ENCODE assay signal across 9 mouse cellular contexts in genomic region chr14:122476041-122476821, GRCm38 (mm10). TPM values are rescaled to one million over a fixed set of nuclear protein-coding genes. Genes with fewer than 3 reads are reported as not detected.
DNase-seq lines count a peak whose midpoint lies in the region; ATAC-seq and TF ChIP-seq lines count a peak whose summit lies in the region.
"Had no signal": no experiment of that assay in that cellular context is flagged by ENCODE, and none has a peak within 500 bp of the region (broad histone marks: within the 10 kb centered on the region; RNA-seq: fewer than 3 reads in every experiment).

No protein-coding gene starts in this region.

- H3K27ac ChIP-seq in heart, embryonic 11.5 days (ENCODE audit: low read depth, low read length): no peak overlapping the region
- H3K27ac ChIP-seq in embryonic fibroblast, embryonic 13.5 days (ENCODE audit: insufficient read depth, low read length): no peak overlapping the region
- H3K27ac ChIP-seq in neural tube, embryonic 13.5 days (replicated peaks): peak overlapping the region; percentile 96

- peaks cover 22% of the 10 kb centered on the region for H3K4me1 ChIP-seq in heart, embryonic 11.5 days (ENCODE audit: control insufficient read depth, insufficient read depth, low read length)
- no peaks in the 10 kb centered on the region for H3K4me1 ChIP-seq in G1E (ENCODE audit: insufficient read depth, low read depth, low read length)
- H3K4me1 ChIP-seq in embryonic fibroblast, embryonic 13.5 days (ENCODE audit: control insufficient read depth, insufficient read depth, low read length): 0 out of 2 replicates have a peak, but pooled peaks cover 3% of the 10 kb centered on the region
- H3K4me1 ChIP-seq in neural tube, embryonic 13.5 days (replicated peaks): peaks cover 30% of the 10 kb centered on the region

- peaks cover 95% of the 10 kb centered on the region for H3K27me3 ChIP-seq in heart, embryonic 11.5 days (ENCODE audit: control insufficient read depth, insufficient read depth, low read length)
- peaks cover 21% of the 10 kb centered on the region; the same call in 1 of the 2 replicates for H3K27me3 ChIP-seq in G1E (ENCODE audit: insufficient read depth, low read length)
- peaks cover 67% of the 10 kb centered on the region for H3K27me3 ChIP-seq in neural tube, embryonic 13.5 days

- H3K36me3 ChIP-seq in heart, embryonic 11.5 days (ENCODE audit: control insufficient read depth, insufficient read depth, low read length): no peaks in the 10 kb centered on the region
- no peaks in the 10 kb centered on the region for H3K36me3 ChIP-seq in G1E (replicated peaks)
- no peaks in the 10 kb centered on the region for H3K36me3 ChIP-seq in neural tube, embryonic 13.5 days

- H3K4me3 ChIP-seq in heart, embryonic 11.5 days (ENCODE audit: low read depth, low read length): peak overlapping the region; percentile 44
- H3K4me3 ChIP-seq in G1E (ENCODE audit: low read depth, low read length): peak overlapping the region; percentile 37; the same call in 1 of the 2 replicates
- H3K4me3 ChIP-seq in embryonic fibroblast, embryonic 13.5 days (ENCODE audit: insufficient read depth, low read length): peak overlapping the region; percentile 18; the same call in 1 of the 2 replicates
- peak overlapping the region; percentile 58 for H3K4me3 ChIP-seq in neural tube, embryonic 13.5 days

- WGBS in heart, embryonic 11.5 days (ENCODE audit: insufficient replicate concordance): under 1% methylated on average over 62 of the region's 62 CpGs
- WGBS in neural tube, embryonic 13.5 days: under 1% methylated on average over 62 of the region's 62 CpGs

- peak overlapping the region; percentile 82 for H3K4me2 ChIP-seq in heart, embryonic 11.5 days
- peak overlapping the region; percentile 62 for H3K4me2 ChIP-seq in neural tube, embryonic 13.5 days

- no peak for DNase-seq in heart, postnatal 4 days
- no peak for DNase-seq in G1E (ENCODE audit: low spot score)
- peak; percentile 35 for DNase-seq in kidney, postnatal 10 days
- no peak for DNase-seq in urinary bladder, postnatal 14 days (ENCODE audit: low spot score)
- no peak for DNase-seq in frontal cortex, postnatal 14 days (ENCODE audit: low spot score in 2 of 2)

- TF ChIP-seq POLR2A in embryonic fibroblast, embryonic 13.5 days (IDR thresholded peaks at IDR 0.05; ENCODE audit: low read depth, low read length): no peak

- no peak for TF ChIP-seq CTCF in G1E (IDR thresholded peaks at IDR 0.05; ENCODE audit: low read depth, low read length)
- TF ChIP-seq CTCF in embryonic fibroblast, embryonic 13.5 days (IDR thresholded peaks at IDR 0.05; ENCODE audit: borderline replicate concordance, insufficient read depth, low read length): no peak

- H3K9ac ChIP-seq in heart, embryonic 11.5 days (ENCODE audit: low read depth, low read length): no peak overlapping the region
- H3K9ac ChIP-seq in neural tube, embryonic 13.5 days: peak overlapping the region; percentile 82

- H3K9me3 ChIP-seq in heart, embryonic 11.5 days (replicated peaks; ENCODE audit: control insufficient read depth, low read length): no peaks in the 10 kb centered on the region
- H3K9me3 ChIP-seq in G1E (replicated peaks): peaks cover 39% of the 10 kb centered on the region
- no peaks in the 10 kb centered on the region for H3K9me3 ChIP-seq in neural tube, embryonic 13.5 days

- ATAC-seq in heart, embryonic 11.5 days (replicated peaks; ENCODE audit: insufficient number of reproducible peaks, low FRiP score, low TSS enrichment): no peak; the same call in 1 of the 2 replicates
- no peak for ATAC-seq in G1E (ENCODE audit: extremely low read depth, insufficient number of reproducible peaks, low FRiP score, poor library complexity, severe bottlenecking)
- ATAC-seq in neural tube, embryonic 13.5 days (ENCODE audit: low read depth): no peak

RNA-seq across cellular contexts. Expression of gene Zic2, which starts 1.0 kb away (rescaled TPM):
- polyA plus RNA-seq in heart, embryonic 11.5 days (2014; fragmentation: Nextera tagmentation; extraction: Ambion mirVana): 0.07 TPM in 1 of 2 replicates, not detected in the other
- total RNA-seq in heart, postnatal 4 days (2021): not detected
- total RNA-seq in G1E (2014; fragmentation: Nextera tagmentation) (not detected in 2 replicates), G1E (2017) (0.16 TPM in 1 of 2 replicates, not detected in the other)
- polyA plus RNA-seq in G1E (2012): not detected in 2 replicates
- polyA plus RNA-seq in embryonic fibroblast, embryonic 13.5 days (2011; ENCODE audit: insufficient read length, low read depth, missing spikeins): 0.60 and 2.8 TPM in 2 replicates
- polyA plus RNA-seq in neural tube, embryonic 13.5 days (2015; fragmentation: Nextera tagmentation; extraction: Ambion mirVana): 8.2 and 10.2 TPM in 2 replicates
- polyA plus RNA-seq: large intestine, adult 2 months had no signal

RNA-seq across cellular contexts. Expression of gene Zic5, which starts 10.8 kb away (rescaled TPM):
- 0.16 TPM in 1 of 2 replicates, not detected in the other for polyA plus RNA-seq in heart, embryonic 11.5 days (2014; fragmentation: Nextera tagmentation; extraction: Ambion mirVana)
- not detected for total RNA-seq in heart, postnatal 4 days (2021)
- total RNA-seq in G1E (2014; fragmentation: Nextera tagmentation) (not detected in 2 replicates), G1E (2017) (0.05 TPM in 1 of 2 replicates, not detected in the other)
- not detected in 2 replicates for polyA plus RNA-seq in G1E (2012)
- 0.30 and 0.93 TPM in 2 replicates for polyA plus RNA-seq in embryonic fibroblast, embryonic 13.5 days (2011; ENCODE audit: insufficient read length, low read depth, missing spikeins)
- 8.4 and 8.6 TPM in 2 replicates for polyA plus RNA-seq in neural tube, embryonic 13.5 days (2015; fragmentation: Nextera tagmentation; extraction: Ambion mirVana)
- polyA plus RNA-seq: large intestine, adult 2 months had no signal

RNA-seq across cellular contexts. Expression of gene Gm10837, which starts 14.2 kb away (rescaled TPM):
- polyA plus RNA-seq in heart, embryonic 11.5 days (2014; fragmentation: Nextera tagmentation; extraction: Ambion mirVana): 0.10 TPM in 1 of 2 replicates, not detected in the other
- total RNA-seq in heart, postnatal 4 days (2021): not detected
- total RNA-seq in G1E (2014; fragmentation: Nextera tagmentation) (not detected in 2 replicates), G1E (2017) (0.11 TPM in 1 of 2 replicates, not detected in the other)
- polyA plus RNA-seq in G1E (2012): not detected in 2 replicates
- polyA plus RNA-seq in embryonic fibroblast, embryonic 13.5 days (2011; ENCODE audit: insufficient read length, low read depth, missing spikeins): not detected in 2 replicates
- 0.19 and 0.29 TPM in 2 replicates for polyA plus RNA-seq in neural tube, embryonic 13.5 days (2015; fragmentation: Nextera tagmentation; extraction: Ambion mirVana)
- polyA plus RNA-seq: large intestine, adult 2 months had no signal

RNA-seq across cellular contexts. Expression of gene Gm5089, which starts 25.3 kb away (rescaled TPM):
- not detected in 2 replicates for polyA plus RNA-seq in heart, embryonic 11.5 days (2014; fragmentation: Nextera tagmentation; extraction: Ambion mirVana)
- total RNA-seq in heart, postnatal 4 days (2021): not detected
- total RNA-seq in G1E (2014; fragmentation: Nextera tagmentation) (not detected in 2 replicates), G1E (2017) (0.05 TPM in 1 of 2 replicates, not detected in the other)
- not detected in 2 replicates for polyA plus RNA-seq in G1E (2012)
- not detected in 2 replicates for polyA plus RNA-seq in embryonic fibroblast, embryonic 13.5 days (2011; ENCODE audit: insufficient read length, low read depth, missing spikeins)
- polyA plus RNA-seq in neural tube, embryonic 13.5 days (2015; fragmentation: Nextera tagmentation; extraction: Ambion mirVana): 0.46 and 0.62 TPM in 2 replicates
- polyA plus RNA-seq: large intestine, adult 2 months had no signal

RNA-seq across cellular contexts. Expression of gene Pcca, which starts 57.9 kb away (rescaled TPM):
- polyA plus RNA-seq in heart, embryonic 11.5 days (2014; fragmentation: Nextera tagmentation; extraction: Ambion mirVana): 24.9 and 27.5 TPM in 2 replicates
- 10 to 100 TPM; 26.3 to 34.9 TPM for total RNA-seq in heart, postnatal 4 days (2021)
- total RNA-seq in G1E (2014; fragmentation: Nextera tagmentation) (67.0 and 79.4 TPM in 2 replicates), G1E (2017) (42.7 and 65.8 TPM in 2 replicates)
- polyA plus RNA-seq in G1E (2012): 15.3 and 17.4 TPM in 2 replicates
- polyA plus RNA-seq in embryonic fibroblast, embryonic 13.5 days (2011; ENCODE audit: insufficient read length, low read depth, missing spikeins): 22.4 and 30.5 TPM in 2 replicates
- polyA plus RNA-seq in neural tube, embryonic 13.5 days (2015; fragmentation: Nextera tagmentation; extraction: Ambion mirVana): 28.2 and 32.0 TPM in 2 replicates
